Mouse (Mus musculus) frontal cortex, adult (tissue): ENCODE measurements around the gene Cpt1c.
A peak's percentile ranks its signal among the peaks of the same experiment; 100 is the strongest.

Source experiments
- ATAC-seq: cut with Nextera tagmentation; 2 replicates; pipeline ENCODE4 v1.9.2; 2017; ENCODE audit warnings: mild to moderate bottlenecking, moderate library complexity, mixed read lengths; ENCODE audit not compliant: low TSS enrichment

The Cpt1c gene

GRCm38 (mm10) chr7:44999753-45000152, 25.1 kb upstream of the Cpt1c start:
- ATAC-seq: no peak

- no peak for ATAC-seq
Observed at GRCm38 (mm10) chr7:44998501-44998955, 23.9 kb upstream of the Cpt1c start, which contains the start of gene Bcl2l12. Gene Bcl2l12, minus strand, starts transcription at chr7:44998712.

DNA sequence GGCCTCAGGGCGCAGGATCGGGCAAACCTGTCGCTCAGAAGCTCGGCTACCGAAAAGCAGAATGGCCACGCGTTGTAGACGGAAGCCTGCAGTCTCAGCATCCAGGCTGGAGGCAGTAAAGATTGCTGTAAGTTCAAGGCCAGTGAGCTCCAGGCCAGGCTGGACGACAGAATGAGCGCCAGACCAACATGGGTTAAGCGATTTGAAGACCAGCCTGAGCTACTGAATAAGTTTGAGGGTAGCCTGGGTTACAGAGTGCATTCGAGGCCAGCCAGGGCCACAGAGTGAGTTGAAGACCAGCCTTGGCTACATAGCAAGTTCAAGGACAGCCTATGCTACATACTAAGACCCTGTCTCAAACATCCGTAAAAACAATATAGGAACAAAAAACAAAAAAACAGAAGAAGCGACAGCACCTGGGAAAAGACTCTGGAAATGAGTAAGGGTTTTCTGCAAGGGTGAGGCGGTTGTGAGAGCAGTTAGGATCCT, 23.3 kb upstream of the Cpt1c start:
- ATAC-seq: no peak

GRCm38 (mm10) chr7:44997231-44997939, 22.7 kb upstream of the Cpt1c start, which contains the start of gene Irf3:
Gene Irf3, plus strand, starts transcription at chr7:44997648.
- peak; percentile 87 for ATAC-seq

GRCm38 (mm10) chr7:44996672-44997071, 22.0 kb upstream of the Cpt1c start:
- ATAC-seq: no peak

DNA sequence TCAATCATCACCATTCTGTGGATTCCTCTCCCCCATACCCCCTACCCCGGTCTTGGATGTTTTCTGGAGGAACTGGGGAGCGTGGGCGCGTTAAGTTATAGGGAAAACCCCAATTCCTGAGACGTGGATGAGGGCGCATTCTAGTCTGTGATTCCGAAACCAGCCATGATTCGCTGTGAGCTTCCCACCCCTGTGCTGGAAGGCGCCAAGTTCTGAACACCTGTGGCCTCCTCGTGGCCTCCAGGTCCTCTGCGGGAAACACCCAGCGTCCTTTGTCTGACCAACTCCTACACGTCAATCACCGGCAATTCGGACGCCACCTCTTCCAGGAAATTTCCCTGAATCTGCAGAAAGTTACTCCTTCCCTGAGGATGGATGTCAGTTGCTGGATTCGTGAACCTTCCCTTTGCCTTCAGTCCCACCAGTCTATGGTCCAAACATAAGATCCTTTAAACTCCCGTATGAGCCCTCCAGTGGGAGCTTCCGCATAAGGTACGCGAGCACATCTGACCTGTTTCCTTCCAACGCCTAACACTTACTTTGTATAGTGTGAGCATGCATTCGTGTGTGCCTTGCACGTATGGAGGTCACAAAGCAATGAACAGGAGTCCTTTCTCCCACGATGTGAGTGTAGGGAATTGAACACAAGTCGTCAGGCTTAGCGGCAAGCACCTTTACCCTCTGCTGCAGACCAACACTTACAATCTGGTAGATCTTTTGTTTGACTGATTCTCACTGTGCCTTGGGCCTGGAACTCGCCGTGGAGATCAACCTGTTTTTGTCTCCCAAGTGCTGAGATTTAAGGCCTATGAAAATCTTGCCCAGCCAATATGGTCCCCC, 12.4 kb upstream of the Cpt1c start:
- ATAC-seq: no peak

DNA sequence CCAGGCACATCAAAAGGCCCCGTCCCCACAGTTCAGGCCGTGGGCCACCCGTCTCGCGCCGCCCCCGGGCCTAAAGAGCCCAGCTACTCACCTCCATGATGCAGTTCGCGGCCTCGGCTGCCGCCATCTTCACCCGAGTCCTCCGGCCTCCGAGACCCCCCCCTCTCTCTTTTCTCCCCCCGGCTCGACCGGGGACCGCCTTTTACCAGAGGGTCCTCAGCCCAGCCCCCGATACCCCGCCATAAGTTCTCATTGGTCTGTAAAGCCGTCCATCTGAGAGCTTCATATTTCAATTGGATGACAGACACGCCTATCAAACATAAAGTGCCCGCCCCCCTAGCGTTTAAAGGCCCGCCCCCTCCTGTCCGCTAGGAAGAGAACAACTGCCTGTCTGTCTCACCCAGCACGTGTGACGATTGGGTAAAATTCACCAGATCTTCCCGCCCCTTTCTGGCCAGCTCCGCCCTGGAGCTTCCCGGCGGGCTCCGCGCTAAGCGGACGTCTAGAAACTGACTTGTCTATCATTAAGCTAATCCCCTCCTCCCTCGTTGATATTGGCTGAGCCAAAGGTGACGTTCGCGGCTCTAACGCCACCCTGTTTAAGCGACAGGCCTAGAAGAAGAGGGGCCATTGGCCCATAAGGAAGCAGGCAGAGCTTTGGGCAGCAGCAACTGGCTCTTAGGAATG, 11.7 kb upstream of the Cpt1c start, which contains the start of gene Prmt1:
Gene Prmt1 (minus strand): TSS at position 377 of the 687 bp plus-strand sequence.
- ATAC-seq: peak; percentile 91

DNA sequence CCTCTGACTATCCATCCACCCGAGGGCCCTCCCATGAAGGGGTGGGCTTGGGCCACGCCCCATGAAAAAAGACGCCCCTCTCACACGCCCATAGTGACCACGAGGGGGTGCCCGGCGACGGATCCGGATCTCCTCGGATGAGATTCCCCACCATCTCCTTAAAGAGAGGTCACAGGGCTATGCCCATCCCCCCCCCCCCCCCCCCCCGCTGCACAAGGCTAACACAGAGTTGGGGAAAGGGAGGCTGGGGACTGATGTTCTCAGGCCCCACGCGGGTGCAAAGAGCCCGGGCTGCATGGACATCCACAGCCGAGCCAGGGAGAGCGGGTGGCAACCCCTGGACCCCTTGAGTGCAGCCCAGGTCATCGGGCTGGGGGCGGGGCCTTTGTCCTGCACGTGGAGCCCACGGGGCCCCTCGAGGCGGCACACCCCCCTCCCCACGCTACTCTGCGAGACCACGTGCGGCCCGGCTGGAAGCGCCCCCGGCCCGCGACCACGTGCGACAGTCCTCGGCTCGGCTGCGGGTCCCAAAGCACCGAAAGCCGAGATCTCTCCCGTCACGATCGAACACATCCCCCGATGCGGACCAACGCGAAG, 11.0 kb upstream of the Cpt1c start:
- no peak for ATAC-seq

DNA sequence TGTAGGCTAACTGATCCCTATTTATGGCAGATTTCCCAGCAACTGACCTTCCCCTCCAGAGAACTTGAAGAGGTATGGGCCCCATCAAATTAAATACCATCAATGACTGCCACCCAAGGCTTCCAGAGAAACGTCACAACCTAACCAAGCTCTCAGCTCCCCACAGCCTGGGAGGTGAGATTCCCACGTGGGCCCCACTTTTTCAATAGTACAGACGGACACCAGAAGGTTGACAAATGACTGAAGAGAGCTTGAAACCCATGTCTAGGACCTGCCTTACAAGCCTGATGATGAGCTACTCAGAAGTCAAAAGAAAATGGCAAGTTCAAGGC, 10.1 kb upstream of the Cpt1c start:
- no peak for ATAC-seq

DNA sequence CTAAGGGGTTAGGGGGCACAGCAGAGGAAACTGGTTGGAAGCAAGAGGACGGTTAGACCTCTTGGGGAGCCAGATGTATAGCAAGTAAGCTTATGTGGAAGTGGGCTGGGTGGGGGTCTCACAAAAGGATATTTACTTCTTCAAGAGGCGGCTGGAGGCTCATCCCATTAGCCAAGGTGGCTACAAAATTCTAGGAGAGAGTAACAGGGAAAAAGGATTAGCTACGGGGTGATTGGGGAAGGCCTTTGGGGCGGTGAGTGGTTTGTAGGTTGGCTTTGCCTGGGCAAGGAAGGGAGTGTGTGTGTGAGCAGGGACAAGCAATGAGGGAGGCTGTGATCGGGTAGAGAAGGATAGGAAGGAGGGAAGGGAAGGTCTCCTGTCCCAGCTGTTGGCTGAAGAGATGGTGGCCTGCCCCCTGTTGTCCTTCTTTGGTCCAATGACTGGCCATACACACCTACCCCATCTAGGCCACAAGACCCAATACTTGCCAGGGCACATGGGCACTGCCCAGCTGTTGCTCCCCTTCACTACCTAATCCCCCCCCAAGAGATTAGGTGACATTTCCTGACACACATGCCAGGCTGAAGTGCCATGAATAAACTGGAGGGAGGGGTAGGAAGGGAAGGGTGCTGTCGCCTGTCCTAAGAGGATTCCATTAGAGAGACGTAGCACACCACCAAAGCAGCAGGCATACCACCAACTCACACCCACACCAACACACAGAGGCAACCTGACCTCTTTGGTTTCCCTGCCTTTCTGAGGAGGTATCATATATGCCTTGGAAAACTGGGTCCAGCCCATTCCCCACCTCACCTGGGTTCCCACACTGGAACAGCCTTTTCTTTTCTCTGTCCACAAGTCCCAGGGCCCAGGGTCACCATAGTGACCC, 9.5 kb upstream of the Cpt1c start:
- ATAC-seq: no peak

GRCm38 (mm10) chr7:44983085-44983484, 8.4 kb upstream of the Cpt1c start:
- 0 out of 2 replicates have a peak, but pooled peaks have one; percentile 20 for ATAC-seq

GRCm38 (mm10) chr7:44981539-44981938, 6.9 kb upstream of the Cpt1c start:
- no peak for ATAC-seq

GRCm38 (mm10) chr7:44978300-44978699, 3.6 kb upstream of the Cpt1c start:
- ATAC-seq: no peak

- ATAC-seq: no peak
Observed at GRCm38 (mm10) chr7:44975117-44975419, 417 bp upstream of the Cpt1c start.

DNA sequence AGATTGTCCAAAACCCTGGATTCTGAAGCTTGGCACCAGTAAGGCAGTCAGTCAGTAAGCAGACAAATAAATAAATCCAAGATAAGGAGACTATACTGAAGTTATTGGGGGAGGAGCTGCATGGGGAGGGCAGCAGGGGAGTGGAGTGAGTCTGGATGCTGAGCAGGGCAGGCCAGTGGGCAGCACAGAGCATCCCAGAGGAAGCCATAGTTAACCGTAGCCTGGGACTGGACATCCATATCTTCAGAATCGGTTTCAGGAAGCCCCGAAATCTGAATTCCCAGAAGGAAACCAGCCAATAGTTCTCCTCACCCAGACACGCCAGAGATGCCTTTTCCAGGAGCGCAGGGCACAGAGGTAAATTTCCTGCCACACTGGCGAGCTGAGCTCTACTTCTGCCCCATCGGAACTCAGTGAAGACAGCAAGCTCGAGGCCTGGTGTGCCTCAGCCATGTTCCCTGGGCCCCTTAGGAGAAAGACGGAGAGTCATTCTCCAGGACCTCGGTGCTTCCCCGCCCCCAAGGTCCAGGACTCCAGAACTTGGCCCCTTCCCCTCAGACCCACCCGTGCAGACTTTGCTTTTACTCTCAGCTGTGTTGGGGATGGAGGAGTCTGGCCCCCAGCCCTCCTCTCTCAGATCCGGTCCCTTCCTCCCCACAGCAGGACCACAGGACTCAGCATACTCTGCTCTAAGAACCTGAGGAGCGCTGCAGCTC, 1.1 kb downstream of the Cpt1c start:
- ATAC-seq: no peak

DNA sequence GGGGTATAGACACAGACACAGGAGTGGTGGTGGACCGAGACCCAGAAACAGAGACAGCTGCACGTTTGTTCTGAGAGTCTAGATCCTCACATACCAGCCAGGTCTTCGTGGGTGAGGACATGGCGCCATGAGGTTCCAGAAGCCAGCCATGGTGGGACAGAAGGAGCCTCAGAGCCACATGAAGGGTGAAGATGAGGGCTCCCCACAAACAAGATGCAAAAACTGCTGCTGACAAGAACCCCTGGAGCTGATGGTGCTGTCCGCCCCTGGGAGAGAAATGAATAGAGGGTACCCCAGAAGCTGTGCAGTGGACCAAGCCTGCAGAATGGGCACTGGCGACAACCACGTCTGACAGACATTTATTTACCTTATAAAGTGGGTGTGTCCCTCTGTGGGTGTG, 3.5 kb downstream of the Cpt1c start:
- no peak for ATAC-seq

DNA sequence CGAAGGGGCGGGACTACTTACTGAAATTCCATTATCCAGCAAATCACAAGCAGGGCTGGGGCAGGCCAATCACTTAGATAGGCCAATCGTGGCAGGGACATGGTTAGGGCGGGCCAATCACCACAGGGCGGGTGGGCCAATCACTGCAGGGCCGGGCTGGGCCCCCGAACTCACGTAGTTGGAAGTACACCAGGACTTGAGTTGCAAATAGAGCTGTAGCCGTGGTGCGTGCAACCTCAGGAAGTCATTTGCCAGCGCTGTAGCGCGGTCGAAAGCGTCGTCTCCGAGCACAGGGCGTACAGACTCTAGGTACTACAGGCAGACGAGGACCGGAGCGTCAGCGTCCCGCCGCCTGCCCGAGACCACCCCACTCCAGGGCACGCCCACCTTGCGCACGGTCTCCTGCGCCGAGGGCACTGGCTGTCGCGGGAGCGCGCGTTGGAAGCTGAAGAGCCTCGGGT, 4.4 kb downstream of the Cpt1c start:
- peak; percentile 83 for ATAC-seq

DNA sequence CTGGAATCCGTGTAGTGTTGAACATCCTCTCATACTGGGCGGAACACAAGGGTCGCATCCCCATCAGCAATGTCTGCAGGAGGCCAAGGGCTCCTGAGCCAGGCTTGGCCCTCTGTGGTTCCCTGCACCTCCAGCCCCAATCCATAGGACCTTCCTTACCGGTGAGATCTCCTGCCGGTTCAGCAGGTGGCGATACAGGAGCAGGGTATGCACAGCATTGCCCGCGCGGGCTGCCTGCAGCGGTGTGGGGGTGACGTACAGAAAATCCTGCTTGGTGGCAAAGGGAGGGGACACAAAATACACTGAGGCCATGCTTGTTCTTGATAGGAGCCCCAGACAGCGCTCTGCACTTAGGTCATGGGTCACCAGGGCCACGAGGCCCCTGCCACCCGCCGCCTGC, 8.0 kb downstream of the Cpt1c start:
- ATAC-seq: no peak

- no peak for ATAC-seq
Observed at GRCm38 (mm10) chr7:44965975-44966374, 8.7 kb downstream of the Cpt1c start.

DNA sequence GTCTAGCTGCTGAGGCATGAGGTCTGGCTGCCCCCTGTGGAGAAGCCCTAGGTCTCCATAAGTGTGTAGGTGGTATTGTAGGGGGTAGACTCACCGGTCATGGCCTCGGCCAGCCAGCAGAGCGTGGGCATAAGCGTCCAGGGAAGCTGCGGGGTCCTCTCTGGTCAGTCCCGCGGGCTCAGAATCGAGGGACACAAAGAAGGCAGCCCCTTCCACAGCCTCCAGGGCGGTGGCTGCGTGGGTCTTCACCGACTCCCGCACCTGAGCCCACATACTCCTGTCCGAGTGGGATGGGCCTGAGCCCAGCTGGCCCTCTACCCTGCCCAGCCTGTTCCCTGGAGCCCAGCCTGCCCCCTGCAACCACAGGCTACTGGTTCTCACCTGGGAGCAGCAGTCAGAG, 9.7 kb downstream of the Cpt1c start:
- no peak for ATAC-seq
